In genomic region chr8:84973803-84974542, GRCm38 (mm10) we compare ENCODE assay signal across 9 mouse cellular contexts. TPM values are rescaled to one million over a fixed set of nuclear protein-coding genes. Genes with fewer than 3 reads are reported as not detected.
DNase-seq lines count a peak whose midpoint lies in the region; ATAC-seq and TF ChIP-seq lines count a peak whose summit lies in the region.
"Had no signal": no experiment of that assay in that cellular context is flagged by ENCODE, and none has a peak within 500 bp of the region (broad histone marks: within the 10 kb centered on the region; RNA-seq: fewer than 3 reads in every experiment).

No protein-coding gene starts in this region.

- no peak overlapping the region; the same call in 1 of the 2 replicates for H3K9ac ChIP-seq in forebrain, embryonic 12.5 days
- no peak overlapping the region for H3K9ac ChIP-seq in forebrain, embryonic 11.5 days (ENCODE audit: low read length)

- H3K4me1 ChIP-seq in forebrain, embryonic 12.5 days: peaks cover 58% of the 10 kb centered on the region
- peaks cover 27% of the 10 kb centered on the region for H3K4me1 ChIP-seq in forebrain, embryonic 11.5 days (replicated peaks; ENCODE audit: control insufficient read depth, insufficient read depth, low read length)
- peaks cover 4% of the 10 kb centered on the region; the same call in 1 of the 2 replicates for H3K4me1 ChIP-seq in embryonic fibroblast, embryonic 13.5 days (ENCODE audit: control insufficient read depth, insufficient read depth, low read length)

- TF ChIP-seq CTCF in embryonic fibroblast, embryonic 13.5 days (IDR thresholded peaks at IDR 0.05; ENCODE audit: borderline replicate concordance, insufficient read depth, low read length): peak; percentile 81; the same call in 1 of the 2 replicates

- no peak overlapping the region for H3K4me2 ChIP-seq in forebrain, embryonic 12.5 days
- H3K4me2 ChIP-seq in forebrain, embryonic 11.5 days (ENCODE audit: low read depth, low read length, severe bottlenecking): no peak overlapping the region

- peak overlapping the region; percentile 8; the same call in 1 of the 2 replicates for H3K27ac ChIP-seq in forebrain, embryonic 12.5 days
- H3K27ac ChIP-seq in forebrain, embryonic 11.5 days (ENCODE audit: low read depth, low read length): no peak overlapping the region
- H3K27ac ChIP-seq in embryonic fibroblast, embryonic 13.5 days (ENCODE audit: insufficient read depth, low read length): no peak overlapping the region; the same call in 1 of the 2 replicates

- H3K9me3 ChIP-seq in forebrain, embryonic 12.5 days: no peaks in the 10 kb centered on the region
- H3K9me3 ChIP-seq in forebrain, embryonic 11.5 days (ENCODE audit: control insufficient read depth, low read length): no peaks in the 10 kb centered on the region

- no peak for DNase-seq in forebrain, embryonic 11.5 days (ENCODE audit: low spot score)
- peak; percentile 50 to 59 for DNase-seq in spleen, postnatal 10 days (ENCODE audit: low spot score in 2 of 2)
- no peak for DNase-seq in spleen, adult 18-20 months
- DNase-seq in kidney, postnatal 14 days: peak; percentile 73
- no peak for DNase-seq in urinary bladder, postnatal 14 days (ENCODE audit: low spot score)

- peaks cover 46% of the 10 kb centered on the region for H3K36me3 ChIP-seq in forebrain, embryonic 12.5 days (replicated peaks)
- H3K36me3 ChIP-seq in forebrain, embryonic 11.5 days (ENCODE audit: control insufficient read depth, insufficient read depth, low read length): peaks cover 11% of the 10 kb centered on the region; the same call in 1 of the 2 replicates

- H3K27me3 ChIP-seq in forebrain, embryonic 12.5 days: peaks cover 24% of the 10 kb centered on the region
- peaks cover 20% of the 10 kb centered on the region for H3K27me3 ChIP-seq in forebrain, embryonic 11.5 days (ENCODE audit: control insufficient read depth, insufficient read depth, low read length)

- 0 out of 2 replicates have a peak, but pooled peaks have one; percentile 15 for ATAC-seq in forebrain, embryonic 12.5 days (ENCODE audit: low FRiP score)
- ATAC-seq in forebrain, embryonic 11.5 days (replicated peaks; ENCODE audit: low FRiP score): no peak
- peak; percentile 18 for ATAC-seq in megakaryocyte progenitor cell, adult 5-6 weeks (replicated peaks; ENCODE audit: poor library complexity)

- peak overlapping the region; percentile 7; the same call in 1 of the 2 replicates for H3K4me3 ChIP-seq in forebrain, embryonic 12.5 days (replicated peaks)
- H3K4me3 ChIP-seq in forebrain, embryonic 11.5 days (ENCODE audit: low read depth, low read length): no peak overlapping the region
- H3K4me3 ChIP-seq in embryonic fibroblast, embryonic 13.5 days (ENCODE audit: insufficient read depth, low read length): no peak overlapping the region

- no peak for TF ChIP-seq POLR2A in embryonic fibroblast, embryonic 13.5 days (IDR thresholded peaks at IDR 0.05; ENCODE audit: low read depth, low read length)

- WGBS in forebrain, embryonic 12.5 days: 63% methylated on average over 4 of the region's 4 CpGs
- WGBS in forebrain, embryonic 11.5 days: 64% methylated on average over 4 of the region's 4 CpGs

RNA-seq across cellular contexts. Expression of gene Rnaseh2a, which starts 4.4 kb away (rescaled TPM):
- 117 and 124 TPM in 2 replicates for polyA plus RNA-seq in forebrain, embryonic 12.5 days (2016; fragmentation: Nextera tagmentation; extraction: Ambion mirVana)
- 128 and 147 TPM in 2 replicates for polyA plus RNA-seq in forebrain, embryonic 11.5 days (2014; fragmentation: Nextera tagmentation; extraction: Ambion mirVana)
- polyA plus RNA-seq in embryonic fibroblast, embryonic 13.5 days (2011; ENCODE audit: insufficient read length, low read depth, missing spikeins): 27.9 and 30.7 TPM in 2 replicates
- 136 and 178 TPM in 2 replicates for total RNA-seq in megakaryocyte progenitor cell, adult 5-6 weeks (2015)
- 109 and 162 TPM in 2 replicates for total RNA-seq in megakaryocyte progenitor cell, adult 5-6 weeks (2017)

RNA-seq across cellular contexts. Expression of gene Junb, which starts 4.5 kb away (rescaled TPM):
- polyA plus RNA-seq in forebrain, embryonic 12.5 days (2016; fragmentation: Nextera tagmentation; extraction: Ambion mirVana): 4.8 and 4.9 TPM in 2 replicates
- 5.2 and 5.8 TPM in 2 replicates for polyA plus RNA-seq in forebrain, embryonic 11.5 days (2014; fragmentation: Nextera tagmentation; extraction: Ambion mirVana)
- 35.0 and 42.0 TPM in 2 replicates for polyA plus RNA-seq in embryonic fibroblast, embryonic 13.5 days (2011; ENCODE audit: insufficient read length, low read depth, missing spikeins)
- total RNA-seq in megakaryocyte progenitor cell, adult 5-6 weeks (2015): 14.7 and 26.1 TPM in 2 replicates
- 38.9 and 57.5 TPM in 2 replicates for total RNA-seq in megakaryocyte progenitor cell, adult 5-6 weeks (2017)

RNA-seq across cellular contexts. Expression of gene Prdx2, which starts 4.6 kb away (rescaled TPM):
- 1,271 and 1,280 TPM in 2 replicates for polyA plus RNA-seq in forebrain, embryonic 12.5 days (2016; fragmentation: Nextera tagmentation; extraction: Ambion mirVana)
- polyA plus RNA-seq in forebrain, embryonic 11.5 days (2014; fragmentation: Nextera tagmentation; extraction: Ambion mirVana): 1,226 and 1,312 TPM in 2 replicates
- polyA plus RNA-seq in embryonic fibroblast, embryonic 13.5 days (2011; ENCODE audit: insufficient read length, low read depth, missing spikeins): 244 and 312 TPM in 2 replicates
- 266 and 310 TPM in 2 replicates for total RNA-seq in megakaryocyte progenitor cell, adult 5-6 weeks (2015)
- total RNA-seq in megakaryocyte progenitor cell, adult 5-6 weeks (2017): 340 and 388 TPM in 2 replicates

RNA-seq across cellular contexts. Expression of gene Gm49661, which starts 4.7 kb away (rescaled TPM):
- not detected in 2 replicates for polyA plus RNA-seq in forebrain, embryonic 12.5 days (2016; fragmentation: Nextera tagmentation; extraction: Ambion mirVana)
- polyA plus RNA-seq in forebrain, embryonic 11.5 days (2014; fragmentation: Nextera tagmentation; extraction: Ambion mirVana): not detected in 2 replicates
- not detected in 2 replicates for polyA plus RNA-seq in embryonic fibroblast, embryonic 13.5 days (2011; ENCODE audit: insufficient read length, low read depth, missing spikeins)
- total RNA-seq in megakaryocyte progenitor cell, adult 5-6 weeks (2015): not detected in 2 replicates
- total RNA-seq in megakaryocyte progenitor cell, adult 5-6 weeks (2017): not detected in 2 replicates
- polyA plus RNA-seq: heart, embryonic 16.5 days had no signal

RNA-seq across cellular contexts. Expression of gene Hook2, which starts 16.4 kb away (rescaled TPM):
- 16.1 and 18.2 TPM in 2 replicates for polyA plus RNA-seq in forebrain, embryonic 12.5 days (2016; fragmentation: Nextera tagmentation; extraction: Ambion mirVana)
- polyA plus RNA-seq in forebrain, embryonic 11.5 days (2014; fragmentation: Nextera tagmentation; extraction: Ambion mirVana): 14.8 and 15.5 TPM in 2 replicates
- polyA plus RNA-seq in embryonic fibroblast, embryonic 13.5 days (2011; ENCODE audit: insufficient read length, low read depth, missing spikeins): 7.9 and 8.1 TPM in 2 replicates
- total RNA-seq in megakaryocyte progenitor cell, adult 5-6 weeks (2015): 1.9 and 3.8 TPM in 2 replicates
- total RNA-seq in megakaryocyte progenitor cell, adult 5-6 weeks (2017): 7.2 and 8.5 TPM in 2 replicates

Comparison
In these comparisons a context has a peak if more than half of its experiments do, and no peak if none do; other contexts are left out.
1. DNase-seq: peak in spleen, postnatal 10 days (2 of 2) and kidney, postnatal 14 days (single experiment); none in forebrain, embryonic 11.5 days (single experiment), spleen, adult 18-20 months (0 of 2) and urinary bladder, postnatal 14 days (single experiment).